Mouse (Mus musculus) intestine, embryonic 15.5 days (tissue): ENCODE measurements around the gene Gm12184. TPM values are rescaled to one million over a fixed set of nuclear protein-coding genes. Genes with fewer than 3 reads are reported as not detected.

Experiments
- ATAC-seq: fragments of 200-750 bp; cut with Nextera tagmentation; 2 replicates; pipeline ENCODE4 v1.8.0; 2017; ENCODE audit warnings: moderate TSS enrichment, moderate library complexity
- H3K27ac ChIP-seq: fragments of 300-500 bp; sonication (generic); 2 replicates; pipeline ENCODE4 v1.5.1; 2015; ENCODE audit warnings: mild to moderate bottlenecking, inconsistent platforms
- H3K27me3 ChIP-seq: fragments of 300-500 bp; sonication (generic); replicated peaks from 2 replicates; pipeline ENCODE4 v1.6.1; 2015; ENCODE audit warnings: inconsistent platforms
- H3K36me3 ChIP-seq: fragments of 300-500 bp; sonication (generic); 2 replicates; pipeline ENCODE4 v1.6.1; 2015; ENCODE audit warnings: inconsistent platforms
- H3K4me1 ChIP-seq: fragments of 300-500 bp; sonication (generic); replicated peaks from 2 replicates; pipeline ENCODE4 v1.6.1; 2015; ENCODE audit warnings: inconsistent platforms
- H3K4me2 ChIP-seq: fragments of 300-500 bp; sonication (generic); replicated peaks from 2 replicates; pipeline ENCODE4 v1.6.1; 2015; ENCODE audit warnings: mild to moderate bottlenecking, inconsistent platforms
- H3K4me3 ChIP-seq: fragments of 300-500 bp; sonication (generic); replicated peaks from 2 replicates; pipeline ENCODE4 v1.5.1; 2015; ENCODE audit warnings: inconsistent platforms
- H3K9ac ChIP-seq: fragments of 300-500 bp; sonication (generic); 2 replicates; pipeline ENCODE4 v1.6.1; 2015; ENCODE audit warnings: inconsistent platforms
- H3K9me3 ChIP-seq: fragments of 300-500 bp; sonication (generic); 2 replicates; pipeline ENCODE4 v1.6.1; 2016; ENCODE audit warnings: inconsistent platforms
- WGBS: fragments of 180-500 bp; shearing (Covaris S2); methylation state at CpG from one replicate; pipeline ENCODE4 v1.1.7; 2015; 5-methylcytosine and 5-hydroxymethylcytosine counted together
- polyA plus RNA-seq: library from polyadenylated mRNA; unstranded; fragments of >200 nt; fragmentation: Nextera tagmentation; extraction: Ambion mirVana; gene quantifications from 2 replicates; pipeline ENCODE4 v1.2.1, GENCODE M21; 2015

The Gm12184 gene
- polyA plus RNA-seq, 1 experiment from 2014 or later, result 5.4 TPM

GRCm38 (mm10) chr11:48816800-48817665 lies 9.4 kb downstream of the Gm12184 start, which contains the start of gene Trim41:
Gene Trim41, minus strand, starts transcription at chr11:48817353.
- Histone ChIP-seq H3K9me3 (no peaks in the 10 kb centered on the region), H3K27ac (peak within 1 kb of the TSS; percentile 99), H3K4me1 (peaks cover 19% of the 10 kb centered on the region), H3K4me2 (peak within 1 kb of the TSS; percentile 74), H3K27me3 (no peaks in the 10 kb centered on the region), H3K36me3 (peaks cover 6% of the 10 kb centered on the region; the same call in 1 of the 2 replicates), H3K9ac (peak within 1 kb of the TSS; percentile 95), H3K4me3 (peak within 1 kb of the TSS; percentile 69)
- peak; percentile 97 for ATAC-seq
- under 1% methylated on average over 75 of the region's 77 CpGs for WGBS

GRCm38 (mm10) chr11:48816281-48816781 lies 10.1 kb downstream of the Gm12184 start:
- H3K4me3 ChIP-seq, result peak overlapping the region; percentile 69
- ATAC-seq, result peak; percentile 37
- H3K9me3 ChIP-seq, result no peaks in the 10 kb centered on the region
- no peaks in the 10 kb centered on the region for H3K27me3 ChIP-seq
- peaks cover 19% of the 10 kb centered on the region for H3K4me1 ChIP-seq
- H3K4me2 ChIP-seq, result peak overlapping the region; percentile 74
- peak overlapping the region; percentile 99 for H3K27ac ChIP-seq
- peaks cover 8% of the 10 kb centered on the region; the same call in 1 of the 2 replicates for H3K36me3 ChIP-seq
- H3K9ac ChIP-seq, result peak overlapping the region; percentile 76
- 2% methylated on average over 23 of the region's 23 CpGs for WGBS

GRCm38 (mm10) chr11:48815851-48816250 lies 10.6 kb downstream of the Gm12184 start:
- H3K4me1 ChIP-seq, result peaks cover 19% of the 10 kb centered on the region
- peak overlapping the region; percentile 69 for H3K4me3 ChIP-seq
- no peaks in the 10 kb centered on the region for H3K27me3 ChIP-seq
- H3K27ac ChIP-seq, result 0 out of 2 replicates have a peak overlapping the region, but pooled peaks have one; percentile 99
- H3K9me3 ChIP-seq, result no peaks in the 10 kb centered on the region
- H3K9ac ChIP-seq, result peak overlapping the region; percentile 76
- H3K4me2 ChIP-seq, result peak overlapping the region; percentile 74
- no peak for ATAC-seq
- WGBS, result 70% methylated on average over 16 of the region's 16 CpGs
- peaks cover 8% of the 10 kb centered on the region; the same call in 1 of the 2 replicates for H3K36me3 ChIP-seq

GRCm38 (mm10) chr11:48813782-48814181 lies 12.7 kb downstream of the Gm12184 start:
- peaks cover 19% of the 10 kb centered on the region for H3K4me1 ChIP-seq
- H3K9me3 ChIP-seq, result no peaks in the 10 kb centered on the region
- H3K27me3 ChIP-seq, result no peaks in the 10 kb centered on the region
- H3K27ac ChIP-seq, result no peak overlapping the region
- peaks cover 11% of the 10 kb centered on the region; the same call in 1 of the 2 replicates for H3K36me3 ChIP-seq
- no peak for ATAC-seq
- H3K4me2 ChIP-seq, result no peak overlapping the region
- H3K9ac ChIP-seq, result no peak overlapping the region
- no peak overlapping the region for H3K4me3 ChIP-seq

GRCm38 (mm10) chr11:48810142-48810541 lies 16.3 kb downstream of the Gm12184 start:
- H3K4me3 ChIP-seq, result no peak overlapping the region
- no peaks in the 10 kb centered on the region for H3K9me3 ChIP-seq
- H3K36me3 ChIP-seq, result peaks cover 31% of the 10 kb centered on the region; the same call in 1 of the 2 replicates
- no peaks in the 10 kb centered on the region for H3K27me3 ChIP-seq
- ATAC-seq, result no peak
- WGBS, result 82% methylated on average over 2 of the region's 2 CpGs
- peaks cover 9% of the 10 kb centered on the region; the same call in 1 of the 2 replicates for H3K4me1 ChIP-seq
- H3K4me2 ChIP-seq, result no peak overlapping the region
- no peak overlapping the region for H3K27ac ChIP-seq
- no peak overlapping the region for H3K9ac ChIP-seq

- 46% methylated on average over 4 of the region's 4 CpGs for WGBS
- no peak overlapping the region for H3K27ac ChIP-seq
Observed at GRCm38 (mm10) chr11:48809434-48809830, 17.0 kb downstream of the Gm12184 start.

GRCm38 (mm10) chr11:48808737-48809433 lies 17.6 kb downstream of the Gm12184 start:
- ATAC-seq, result no peak
- H3K27ac ChIP-seq, result no peak overlapping the region
- 62% methylated on average over 16 of the region's 16 CpGs for WGBS

More at GRCm38 (mm10) chr11:48809434-48809830, 17.0 kb downstream of the Gm12184 start:
- H3K36me3 ChIP-seq, result peaks cover 37% of the 10 kb centered on the region
- ATAC-seq, result no peak
- H3K9me3 ChIP-seq, result no peaks in the 10 kb centered on the region
- H3K4me3 ChIP-seq, result no peak overlapping the region
- 0 out of 2 replicates have a peak, but pooled peaks cover 3% of the 10 kb centered on the region for H3K4me1 ChIP-seq
- H3K27me3 ChIP-seq, result no peaks in the 10 kb centered on the region
- no peak overlapping the region for H3K4me2 ChIP-seq
- no peak overlapping the region for H3K9ac ChIP-seq

GRCm38 (mm10) chr11:48808304-48808646 lies 18.2 kb downstream of the Gm12184 start:
- no peak overlapping the region for H3K27ac ChIP-seq
- no peaks in the 10 kb centered on the region for H3K27me3 ChIP-seq
- H3K4me1 ChIP-seq, result no peaks in the 10 kb centered on the region
- ATAC-seq, result no peak
- no peak overlapping the region for H3K9ac ChIP-seq
- H3K4me3 ChIP-seq, result no peak overlapping the region
- no peaks in the 10 kb centered on the region for H3K9me3 ChIP-seq
- no peak overlapping the region for H3K4me2 ChIP-seq
- H3K36me3 ChIP-seq, result peaks cover 48% of the 10 kb centered on the region

More at GRCm38 (mm10) chr11:48808737-48809433, 17.6 kb downstream of the Gm12184 start:
- Histone ChIP-seq H3K36me3 (peaks cover 42% of the 10 kb centered on the region), H3K9ac (no peak overlapping the region), H3K27me3 (no peaks in the 10 kb centered on the region), H3K4me1 (no peaks in the 10 kb centered on the region), H3K4me2 (no peak overlapping the region), H3K9me3 (no peaks in the 10 kb centered on the region), H3K4me3 (no peak overlapping the region)

GRCm38 (mm10) chr11:48807563-48808303 lies 18.7 kb downstream of the Gm12184 start:
- H3K9me3 ChIP-seq, result no peaks in the 10 kb centered on the region
- ATAC-seq, result peak; percentile 44
- no peaks in the 10 kb centered on the region for H3K27me3 ChIP-seq
- H3K9ac ChIP-seq, result no peak overlapping the region
- H3K4me1 ChIP-seq, result peaks cover 4% of the 10 kb centered on the region; the same call in 1 of the 2 replicates
- peak overlapping the region; percentile 19; the same call in 1 of the 2 replicates for H3K27ac ChIP-seq
- H3K4me2 ChIP-seq, result no peak overlapping the region
- no peak overlapping the region for H3K4me3 ChIP-seq
- H3K36me3 ChIP-seq, result peaks cover 53% of the 10 kb centered on the region
- 60% methylated on average over 14 of the region's 14 CpGs for WGBS

GRCm38 (mm10) chr11:48806856-48807562 lies 19.4 kb downstream of the Gm12184 start:
- H3K36me3 ChIP-seq, result peaks cover 53% of the 10 kb centered on the region

GRCm38 (mm10) chr11:48804922-48805321 lies 21.5 kb downstream of the Gm12184 start:
- Histone ChIP-seq H3K4me2 (no peak overlapping the region), H3K27me3 (no peaks in the 10 kb centered on the region), H3K9ac (no peak overlapping the region), H3K4me3 (no peak overlapping the region), H3K36me3 (peaks cover 53% of the 10 kb centered on the region), H3K9me3 (no peaks in the 10 kb centered on the region), H3K4me1 (peaks cover 17% of the 10 kb centered on the region), H3K27ac (no peak overlapping the region)
- WGBS, result 93% methylated on average over 2 of the region's 2 CpGs
- no peak for ATAC-seq

More at GRCm38 (mm10) chr11:48806856-48807562, 19.4 kb downstream of the Gm12184 start:
- Histone ChIP-seq H3K27ac (no peak overlapping the region), H3K4me2 (no peak overlapping the region), H3K4me3 (no peak overlapping the region), H3K27me3 (no peaks in the 10 kb centered on the region), H3K9me3 (no peaks in the 10 kb centered on the region), H3K9ac (no peak overlapping the region), H3K4me1 (peaks cover 11% of the 10 kb centered on the region; the same call in 1 of the 2 replicates)
- WGBS, result 55% methylated on average over 21 of the region's 21 CpGs
- ATAC-seq, result peak; percentile 72
